Mouse (Mus musculus) heart, adult 18-20 months (tissue): ENCODE results near the gene Apela. TPM values are rescaled to one million over a fixed set of nuclear protein-coding genes. Genes with fewer than 3 reads are reported as not detected.
"Not testable (repeated sequence)": the region's sequence is repeated elsewhere in the genome, so short reads cannot be mapped to it uniquely, and the experiment has no call there.

Source experiments
- DNase-seq, 2 experiments: peaks; one replicate each; pipeline ENCODE4 v3.0.0; 2021 to 2022; ENCODE audit warnings: mixed read lengths in 1 of 2
- total RNA-seq, 2 experiments: library from RNA; stranded (reverse); gene quantifications; 2 replicates each; pipeline ENCODE4 v1.2.3; 2021

The Apela gene
- total RNA-seq, 2 experiments from 2014 or later: not detected

DNA sequence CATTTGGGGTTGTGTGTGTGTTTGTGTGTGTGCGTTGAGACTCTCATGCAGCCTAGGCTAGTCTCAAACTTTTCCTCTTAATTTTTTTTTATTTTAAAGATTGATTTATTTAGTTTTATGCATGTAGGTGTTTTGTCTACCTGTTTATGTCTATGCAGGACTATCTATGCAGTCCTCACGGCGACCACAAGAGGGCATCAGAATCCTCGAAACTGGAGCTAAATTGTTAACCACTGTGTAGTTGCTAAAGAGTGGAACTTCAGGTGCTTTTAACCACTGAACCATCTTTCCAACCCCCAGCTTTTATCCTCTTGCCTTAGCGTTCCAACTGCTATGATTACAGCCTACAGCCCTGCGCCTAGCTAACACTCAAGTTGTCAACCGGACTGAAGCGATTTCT, 14.7 kb downstream of the Apela start:
- peak; percentile 9 to 79 for DNase-seq

DNA sequence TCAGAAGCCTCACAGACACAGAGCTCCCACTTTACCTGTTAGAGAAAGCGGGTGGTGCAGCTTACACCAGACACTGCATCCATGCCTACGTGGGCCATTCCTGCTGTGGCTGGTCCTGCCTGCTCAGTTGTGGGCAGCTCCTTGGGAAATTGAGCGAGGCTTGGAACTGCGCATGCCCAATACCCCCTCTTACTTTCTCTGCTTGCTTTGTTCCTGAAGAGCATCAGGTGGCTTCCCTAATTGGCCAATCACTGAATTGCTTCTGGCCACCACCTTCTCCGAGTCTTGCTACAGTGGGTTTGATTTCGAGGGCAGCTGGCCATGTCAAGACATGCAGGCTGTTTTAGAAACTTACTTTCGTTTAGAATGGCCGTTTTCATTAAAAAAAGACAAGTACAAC, 18.7 kb downstream of the Apela start, which contains the start of the genes Trim61 and Trim60:
Trim61 (minus strand) TSS at position 101 of the 400 bp plus-strand sequence.
Trim60 (minus strand) TSS at position 162 of the 400 bp plus-strand sequence.
- no peak for DNase-seq

DNA sequence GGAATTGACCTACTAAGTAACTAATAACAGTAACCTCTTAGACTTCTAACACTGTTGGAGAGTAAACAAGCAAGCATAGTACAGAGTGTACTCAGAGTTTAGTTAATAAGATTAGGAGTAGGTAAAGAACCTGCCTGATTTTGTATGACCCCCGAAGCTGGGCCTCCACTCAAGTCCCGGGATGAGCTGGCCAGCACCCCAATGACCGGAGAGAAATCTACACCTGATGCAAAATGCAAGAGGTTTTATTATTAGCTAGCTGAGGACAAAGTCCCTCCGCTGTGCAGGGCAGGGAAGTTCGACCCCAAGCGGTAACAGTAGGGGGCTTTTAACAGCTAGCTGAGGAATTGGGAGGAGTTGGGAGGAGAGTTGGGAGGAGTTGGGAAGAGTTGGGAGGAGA, 29.5 kb downstream of the Apela start:
- DNase-seq: not testable (repeated sequence)

DNA sequence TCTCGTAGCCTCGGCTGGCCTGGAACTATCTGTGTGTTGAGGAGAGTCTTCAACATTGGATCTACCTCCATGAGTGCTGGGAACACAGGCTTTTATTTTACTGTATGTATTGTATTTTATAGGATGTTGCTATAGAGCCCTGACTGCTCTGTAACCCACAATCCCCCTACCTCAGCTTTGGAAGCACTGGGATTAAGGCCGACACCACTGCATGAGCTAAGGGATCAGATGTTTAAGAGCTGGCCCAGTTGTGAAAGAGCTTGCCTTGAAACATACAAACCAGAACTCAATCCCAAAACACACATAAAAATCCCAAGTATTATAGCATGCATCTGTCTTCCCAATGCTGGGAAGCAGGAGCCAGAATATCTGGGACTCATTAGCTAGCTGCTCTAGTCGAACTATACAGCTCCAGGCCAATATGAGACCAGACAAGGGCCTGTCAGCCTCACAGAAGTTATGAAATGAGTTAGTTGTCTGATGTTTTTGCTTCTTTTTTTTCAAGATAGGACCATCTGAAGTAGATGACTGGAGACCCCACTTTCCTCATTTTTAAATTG, 38.2 kb downstream of the Apela start:
- DNase-seq: no peak

DNA sequence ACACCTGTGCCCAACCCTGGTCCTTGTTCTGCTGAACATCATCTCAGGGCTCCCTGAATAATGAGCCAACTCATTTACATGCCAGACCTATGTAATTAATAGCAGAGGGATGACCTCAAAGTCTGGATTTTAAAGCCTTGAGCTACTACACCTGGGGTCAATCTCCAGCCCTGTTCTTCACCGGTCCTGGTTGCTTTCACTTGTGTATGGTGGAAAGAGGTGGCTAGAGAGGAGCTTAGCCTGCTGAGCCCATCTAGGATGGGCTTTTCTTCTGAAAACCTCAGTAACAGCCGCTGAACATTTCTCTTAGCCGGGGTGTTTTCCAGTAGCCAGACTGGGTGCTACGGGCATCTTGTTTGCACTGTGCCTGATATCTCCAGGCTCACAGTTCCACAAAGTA, 49.4 kb downstream of the Apela start, which contains the start of gene Trim75:
Trim75 (minus strand) TSS at position 101 of the 400 bp plus-strand sequence.
- DNase-seq: no peak

DNA sequence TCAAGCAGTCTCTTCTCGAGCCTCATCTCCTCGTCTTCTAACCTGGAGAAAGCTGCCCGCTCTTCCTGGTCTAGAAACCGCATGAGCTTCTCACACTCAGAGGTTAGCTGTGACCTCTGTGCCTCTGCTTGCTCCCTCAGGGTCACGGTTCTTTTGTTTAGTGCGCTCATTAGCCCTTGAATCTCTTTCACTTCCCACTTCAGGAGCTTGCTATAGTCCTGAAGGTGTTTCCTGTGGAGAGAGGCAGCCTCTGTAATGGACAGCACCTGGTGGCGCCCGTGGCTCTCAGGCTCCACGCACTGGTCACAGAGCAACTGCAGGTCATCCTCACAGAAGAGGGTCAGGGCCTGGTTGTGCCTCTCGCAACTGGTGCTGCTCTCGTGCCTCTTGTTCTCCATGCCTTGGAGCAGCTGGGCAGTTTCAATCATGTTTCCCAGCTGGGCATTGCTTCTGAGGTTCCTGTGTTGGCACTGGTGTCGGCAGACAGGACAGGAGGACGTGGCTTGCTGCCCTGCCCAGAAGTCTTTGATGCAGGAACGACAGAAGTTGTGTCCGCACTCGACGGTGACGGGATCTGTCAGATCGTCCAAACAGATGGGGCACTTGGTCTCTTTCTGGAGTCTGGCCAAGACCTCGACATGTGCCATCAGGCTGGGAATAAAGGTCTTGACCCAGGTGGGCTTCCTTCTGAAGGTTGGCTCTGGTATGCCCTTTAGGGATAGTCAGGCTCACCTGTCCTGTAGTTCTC, 53.8 kb downstream of the Apela start:
- no peak for DNase-seq

Other genes starting within 250 kb of the Apela start
- gene Klhl2, start 187.3 kb downstream of the Apela start, total RNA-seq: 10 to 100 TPM; 18.2 to 24.2 TPM
- gene Tmem192, start 90.2 kb downstream of the Apela start, total RNA-seq: 10 to 100 TPM; 23.9 to 27.7 TPM
- not detected for gene Trim75, start 49.5 kb downstream of the Apela start, total RNA-seq
- gene Trim61, start 18.8 kb downstream of the Apela start, total RNA-seq: not detected
- gene Trim60, start 18.8 kb downstream of the Apela start, total RNA-seq: not detected
- not detected for gene Gm10663, start 37.7 kb upstream of the Apela start, total RNA-seq
- gene BC030870, start 92.2 kb upstream of the Apela start, total RNA-seq: under 1 TPM in 1 of 2 experiments, not detected in 1; 0.18 TPM